Mouse (Mus musculus) hindbrain, embryonic 15.5 days (tissue): ENCODE data around the gene Mdc1. TPM values are rescaled to one million over a fixed set of nuclear protein-coding genes. Genes with fewer than 3 reads are reported as not detected.

Experiments used
- ATAC-seq: fragments of 200-750 bp; cut with Nextera tagmentation; 2 replicates; pipeline ENCODE4 v1.8.0; 2017; ENCODE audit warnings: low read depth, moderate number of reproducible peaks, moderate TSS enrichment; ENCODE audit not compliant: low FRiP score
- H3K27ac ChIP-seq: fragments of 300-500 bp; sonication (generic); replicated peaks from 2 replicates; pipeline ENCODE4 v1.5.1; 2015; ENCODE audit warnings: mild to moderate bottlenecking, inconsistent platforms
- H3K27me3 ChIP-seq: fragments of 300-500 bp; sonication (generic); 2 replicates; pipeline ENCODE4 v1.6.1; 2015; ENCODE audit warnings: control low read depth, inconsistent platforms
- H3K36me3 ChIP-seq: fragments of 300-500 bp; sonication (generic); 2 replicates; pipeline ENCODE4 v1.6.1; 2015; ENCODE audit warnings: control low read depth, inconsistent platforms
- H3K4me1 ChIP-seq: fragments of 300-500 bp; sonication (generic); replicated peaks from 2 replicates; pipeline ENCODE4 v1.6.1; 2015; ENCODE audit warnings: control low read depth, inconsistent platforms
- H3K4me2 ChIP-seq: fragments of 300-500 bp; sonication (generic); 2 replicates; pipeline ENCODE4 v1.6.1; 2015; ENCODE audit warnings: moderate library complexity, mild to moderate bottlenecking, inconsistent platforms
- H3K4me3 ChIP-seq: fragments of 300-500 bp; sonication (generic); 2 replicates; pipeline ENCODE4 v1.5.1; 2015; ENCODE audit warnings: mild to moderate bottlenecking, inconsistent platforms
- H3K9ac ChIP-seq: fragments of 300-500 bp; sonication (generic); 2 replicates; pipeline ENCODE4 v1.6.1; 2015; ENCODE audit warnings: inconsistent platforms
- H3K9me3 ChIP-seq: fragments of 300-500 bp; sonication (generic); 2 replicates; pipeline ENCODE4 v1.6.1; 2016; ENCODE audit warnings: control low read depth, inconsistent platforms
- WGBS: fragments of 180-500 bp; shearing (Covaris S2); methylation state at CpG from one replicate; pipeline ENCODE4 v1.1.7; 2015; 5-methylcytosine and 5-hydroxymethylcytosine counted together
- polyA plus RNA-seq: library from polyadenylated mRNA; unstranded; fragments of >200 nt; fragmentation: Nextera tagmentation; extraction: Ambion mirVana; gene quantifications from 2 replicates; pipeline ENCODE4 v1.2.1, GENCODE M21; 2015

Mdc1 gene
- polyA plus RNA-seq, result 10.0 and 10.5 TPM in 2 replicates

DNA sequence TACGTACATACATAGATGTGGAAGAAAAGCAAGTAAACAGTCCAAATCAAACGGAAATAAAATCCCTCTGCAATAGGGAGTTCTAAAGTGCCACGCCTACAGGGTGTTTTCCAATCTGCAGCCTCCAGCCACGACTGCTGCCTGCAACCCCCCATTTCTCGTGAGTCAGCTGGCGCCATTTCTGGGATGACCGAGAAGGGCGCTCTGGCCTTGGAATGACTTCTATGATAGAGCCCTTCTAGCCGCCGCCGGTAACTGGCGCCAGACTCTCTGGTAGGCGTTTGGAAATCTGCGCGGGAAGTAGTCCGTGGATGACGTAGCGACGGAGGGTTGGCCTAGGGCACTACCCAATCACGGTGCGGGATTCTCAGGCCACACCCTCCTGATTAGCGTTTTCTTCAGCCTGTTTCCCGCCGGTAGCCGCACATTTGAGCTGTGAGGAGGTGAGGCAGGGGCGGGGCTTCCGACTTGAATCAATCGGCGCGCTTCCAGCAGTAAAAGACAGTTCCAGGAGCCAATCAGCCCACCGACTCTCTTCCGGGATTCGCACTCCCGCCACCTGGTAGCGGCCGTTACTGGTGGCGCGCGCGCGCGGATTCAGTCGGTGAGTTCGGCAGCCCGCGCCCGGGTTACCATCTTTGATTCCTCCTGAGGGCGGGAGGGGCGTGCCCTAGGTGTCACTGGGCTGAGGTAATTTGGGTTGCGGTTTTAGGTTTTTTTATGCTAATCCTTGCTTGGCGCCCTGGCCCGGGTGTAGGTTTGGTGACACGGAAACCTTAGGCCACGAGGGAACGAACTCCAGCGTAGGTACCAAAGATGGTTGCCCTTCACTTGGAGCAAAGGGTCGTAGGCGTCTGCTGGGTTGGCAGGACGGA, at the start of gene Mdc1:
Mdc1 (plus strand) TSS at position 440 of the 875 bp plus-strand sequence.
- peak; percentile 95 for ATAC-seq
- under 1% methylated on average over 59 of the region's 59 CpGs for WGBS
- H3K27ac ChIP-seq, result peak within 1 kb of the TSS; percentile 81
- no peaks in the 10 kb centered on the region for H3K27me3 ChIP-seq
- H3K4me2 ChIP-seq, result peak within 1 kb of the TSS; percentile 63
- H3K4me3 ChIP-seq, result peak within 1 kb of the TSS; percentile 59
- peaks cover 14% of the 10 kb centered on the region for H3K36me3 ChIP-seq
- H3K9ac ChIP-seq, result peak within 1 kb of the TSS; percentile 43
- H3K4me1 ChIP-seq, result peaks cover 31% of the 10 kb centered on the region
- no peaks in the 10 kb centered on the region for H3K9me3 ChIP-seq

DNA sequence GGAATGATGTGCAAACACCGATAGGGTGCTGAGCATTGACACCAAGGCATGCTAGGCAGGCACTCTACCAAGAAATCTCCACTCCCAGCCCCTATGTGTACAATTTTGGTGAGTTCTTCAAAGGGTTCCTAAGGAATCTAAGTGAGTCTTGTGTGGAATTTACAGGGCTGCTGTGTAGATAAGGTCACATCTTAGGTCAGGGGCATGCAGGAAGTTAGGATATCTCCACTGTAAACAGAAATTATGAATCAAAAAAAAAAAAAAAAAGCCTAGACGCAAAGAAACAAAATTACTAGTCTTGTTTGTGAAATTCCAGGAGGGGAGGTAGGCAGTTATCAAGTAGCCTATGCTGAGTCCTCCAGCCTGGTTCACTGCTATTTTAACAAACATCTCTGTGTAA, 48.5 kb upstream of the Mdc1 start:
- Histone ChIP-seq H3K9me3 (no peaks in the 10 kb centered on the region), H3K9ac (no peak overlapping the region), H3K27ac (no peak overlapping the region), H3K4me2 (no peak overlapping the region), H3K4me3 (no peak overlapping the region), H3K27me3 (no peaks in the 10 kb centered on the region), H3K4me1 (no peaks in the 10 kb centered on the region), H3K36me3 (no peaks in the 10 kb centered on the region)
- no peak for ATAC-seq
- 90% methylated on average over 2 of the region's 2 CpGs for WGBS

DNA sequence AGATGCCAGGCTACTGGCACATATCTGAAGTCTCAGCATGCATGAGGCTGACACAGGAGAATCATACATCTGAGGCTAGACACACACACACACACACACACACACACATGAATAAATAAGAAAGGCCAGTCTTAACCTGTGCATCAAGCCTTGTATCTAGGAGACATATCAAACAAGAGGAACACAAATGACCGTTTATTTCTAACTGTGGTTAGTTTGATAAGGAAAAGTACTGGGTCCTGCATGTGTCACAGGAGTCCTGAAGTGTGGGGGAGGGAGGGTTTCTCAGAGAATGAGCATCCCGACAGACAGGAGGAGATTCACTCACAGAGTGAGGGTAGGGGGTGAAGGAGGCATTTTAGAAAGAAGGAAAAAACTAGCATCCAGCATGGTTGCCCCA, 46.2 kb upstream of the Mdc1 start:
- no peak overlapping the region for H3K4me3 ChIP-seq
- H3K36me3 ChIP-seq, result no peaks in the 10 kb centered on the region
- 47% methylated on average over 2 of the region's 2 CpGs for WGBS
- no peaks in the 10 kb centered on the region for H3K9me3 ChIP-seq
- no peak for ATAC-seq
- no peak overlapping the region for H3K4me2 ChIP-seq
- no peak overlapping the region for H3K9ac ChIP-seq
- no peak overlapping the region for H3K27ac ChIP-seq
- H3K27me3 ChIP-seq, result no peaks in the 10 kb centered on the region
- H3K4me1 ChIP-seq, result no peaks in the 10 kb centered on the region

DNA sequence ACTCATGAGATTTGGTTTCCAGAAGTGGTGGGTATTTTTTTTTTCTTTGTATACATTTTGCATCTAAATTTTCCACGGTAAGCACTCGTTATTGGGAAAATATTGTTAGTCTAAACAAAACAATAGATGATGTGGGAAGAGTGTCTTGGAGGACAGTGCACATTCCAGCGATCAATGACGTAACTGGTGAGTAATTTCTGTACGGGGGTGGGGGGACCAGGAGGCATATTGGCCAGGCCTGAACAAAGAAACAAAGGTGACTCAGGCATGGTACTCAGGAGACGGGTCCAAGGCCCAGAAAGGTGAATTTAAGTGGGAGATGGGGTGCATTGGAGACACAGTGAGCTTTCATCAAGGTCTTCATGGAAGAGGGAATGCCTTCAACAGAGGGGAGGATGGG, 45.7 kb upstream of the Mdc1 start:
- H3K36me3 ChIP-seq, result no peaks in the 10 kb centered on the region
- H3K27ac ChIP-seq, result no peak overlapping the region
- H3K4me1 ChIP-seq, result no peaks in the 10 kb centered on the region
- H3K9me3 ChIP-seq, result no peaks in the 10 kb centered on the region
- 82% methylated on average over 6 of the region's 6 CpGs for whole genome bisulfite sequencing
- no peak for ATAC-seq
- no peak overlapping the region for H3K4me3 ChIP-seq
- no peak overlapping the region for H3K9ac ChIP-seq
- H3K4me2 ChIP-seq, result no peak overlapping the region
- no peaks in the 10 kb centered on the region for H3K27me3 ChIP-seq

DNA sequence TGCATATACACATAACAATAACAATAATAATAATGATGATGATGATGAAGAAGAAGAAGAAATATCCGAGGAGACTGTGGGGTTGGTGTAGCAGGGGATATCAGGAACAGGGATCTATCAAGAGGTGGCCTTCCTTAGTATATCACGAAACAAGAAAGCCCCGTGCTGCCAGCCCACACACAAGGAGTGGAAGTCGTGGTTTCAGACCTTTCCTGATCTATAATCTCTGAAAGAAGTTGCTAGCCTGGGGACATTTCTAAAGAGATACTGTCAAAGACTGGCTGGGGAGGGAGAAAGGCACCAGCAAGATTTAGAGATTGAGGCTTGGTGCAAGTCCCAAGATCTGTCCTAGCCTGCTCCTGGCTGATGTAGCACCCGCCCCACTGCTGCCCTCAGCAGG, 44.5 kb upstream of the Mdc1 start:
- H3K27ac ChIP-seq, result no peak overlapping the region
- H3K36me3 ChIP-seq, result no peaks in the 10 kb centered on the region
- no peaks in the 10 kb centered on the region for H3K4me1 ChIP-seq
- no peak overlapping the region for H3K9ac ChIP-seq
- 78% methylated on average over 5 of the region's 5 CpGs for WGBS
- no peak overlapping the region for H3K4me2 ChIP-seq
- H3K27me3 ChIP-seq, result no peaks in the 10 kb centered on the region
- H3K9me3 ChIP-seq, result no peaks in the 10 kb centered on the region
- H3K4me3 ChIP-seq, result no peak overlapping the region
- no peak for ATAC-seq

DNA sequence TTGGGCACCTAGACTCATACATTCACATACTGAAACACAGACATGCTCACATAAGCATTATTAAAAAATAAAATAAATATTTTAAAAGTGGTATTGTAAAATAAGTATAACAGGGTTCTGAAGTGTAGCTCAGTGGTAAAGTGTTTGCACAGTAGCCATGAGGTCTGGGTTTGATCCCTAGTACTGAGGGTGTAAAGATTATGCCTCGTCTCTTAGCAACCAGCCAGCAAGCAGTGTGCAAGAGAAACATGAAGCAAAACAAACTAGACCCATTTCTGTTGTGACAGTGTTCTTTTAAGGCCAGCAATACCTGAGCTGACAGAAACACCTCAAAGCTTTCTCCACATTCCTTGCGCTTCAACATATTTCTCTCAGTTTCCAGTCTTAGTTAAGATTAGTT, 40.4 kb upstream of the Mdc1 start:
- Histone ChIP-seq H3K4me2 (no peak overlapping the region), H3K9ac (no peak overlapping the region), H3K27me3 (no peaks in the 10 kb centered on the region), H3K4me3 (no peak overlapping the region), H3K36me3 (no peaks in the 10 kb centered on the region), H3K27ac (no peak overlapping the region), H3K9me3 (no peaks in the 10 kb centered on the region), H3K4me1 (no peaks in the 10 kb centered on the region)
- ATAC-seq, result no peak
- WGBS, result 78% methylated on average over 2 of the region's 2 CpGs

DNA sequence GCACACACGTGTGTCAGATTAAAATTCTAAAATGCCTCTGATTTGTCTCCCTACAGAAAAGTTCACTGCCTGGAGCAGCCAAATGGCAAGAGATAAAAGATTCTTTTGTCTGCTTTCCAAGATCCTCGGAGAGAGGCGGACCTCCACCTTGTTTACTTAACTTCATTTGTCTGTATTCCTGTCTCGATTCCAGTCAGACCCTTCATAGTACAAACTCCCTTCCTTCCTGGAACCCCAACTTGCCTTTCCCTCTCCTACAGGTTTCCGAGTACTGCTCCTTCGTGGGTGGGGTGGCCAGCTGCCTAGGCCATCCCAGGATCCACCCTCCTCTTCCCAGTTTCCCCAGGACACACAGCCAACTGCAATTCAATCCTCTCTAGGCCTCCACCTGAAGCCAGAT, 38.3 kb upstream of the Mdc1 start:
- Histone ChIP-seq H3K4me3 (no peak overlapping the region), H3K9ac (no peak overlapping the region), H3K27me3 (no peaks in the 10 kb centered on the region), H3K4me2 (no peak overlapping the region), H3K4me1 (no peaks in the 10 kb centered on the region), H3K36me3 (no peaks in the 10 kb centered on the region), H3K9me3 (no peaks in the 10 kb centered on the region), H3K27ac (no peak overlapping the region)
- WGBS, result 57% methylated on average over 6 of the region's 6 CpGs
- ATAC-seq, result no peak

DNA sequence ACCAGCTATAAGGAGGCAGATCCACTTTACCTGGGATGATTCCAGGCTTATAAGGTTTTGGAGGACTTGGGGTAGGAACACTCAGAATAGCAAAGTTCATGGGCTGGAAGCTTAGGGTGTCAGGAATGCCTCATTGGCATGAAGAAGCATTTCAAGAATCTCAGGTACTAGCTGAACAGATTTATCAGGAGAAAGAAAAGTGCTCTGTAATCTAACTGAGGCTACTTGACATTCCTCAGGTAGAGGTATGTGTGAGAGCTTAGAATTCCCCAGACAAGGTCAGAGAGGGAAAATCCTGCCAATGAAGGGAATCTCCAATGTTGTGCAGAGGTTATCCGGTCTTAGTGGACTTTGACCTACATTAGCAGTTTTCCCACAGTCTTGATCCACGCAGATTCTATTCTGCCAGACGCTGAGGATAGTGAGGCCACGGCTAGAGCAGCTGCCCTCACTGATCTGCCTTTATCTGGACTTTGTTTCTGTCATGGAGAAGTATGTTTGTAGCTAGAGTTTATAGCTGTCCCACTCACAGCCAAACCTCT, 37.4 kb upstream of the Mdc1 start:
- no peak for ATAC-seq
- Histone ChIP-seq H3K4me3 (no peak overlapping the region), H3K36me3 (no peaks in the 10 kb centered on the region), H3K9ac (no peak overlapping the region), H3K4me1 (no peaks in the 10 kb centered on the region), H3K4me2 (no peak overlapping the region), H3K9me3 (no peaks in the 10 kb centered on the region), H3K27ac (no peak overlapping the region), H3K27me3 (no peaks in the 10 kb centered on the region)
- 96% methylated on average over 4 of the region's 4 CpGs for WGBS

DNA sequence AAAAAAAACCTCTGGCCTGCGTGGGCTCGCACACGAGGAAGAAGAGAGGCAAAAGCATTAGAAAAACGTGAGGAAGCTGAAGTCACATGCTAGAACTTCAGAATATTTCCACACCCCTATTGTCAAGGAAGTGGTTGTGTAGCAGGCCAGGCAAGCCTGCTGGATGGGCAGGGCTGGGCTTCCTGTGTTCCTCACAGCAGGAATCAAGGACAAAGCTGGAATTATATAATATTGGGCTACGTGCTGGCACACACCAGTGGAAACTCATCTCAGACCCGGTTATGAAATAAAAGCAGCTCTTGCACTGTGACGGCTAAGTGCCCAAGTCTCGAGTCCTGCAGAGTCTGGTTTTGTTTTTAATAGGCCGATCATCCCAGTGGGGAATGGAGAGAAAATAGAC, 33.2 kb upstream of the Mdc1 start:
- no peak overlapping the region for H3K9ac ChIP-seq
- no peaks in the 10 kb centered on the region for H3K9me3 ChIP-seq
- no peaks in the 10 kb centered on the region for H3K36me3 ChIP-seq
- H3K4me1 ChIP-seq, result peaks cover 3% of the 10 kb centered on the region; the same call in 1 of the 2 replicates
- 58% methylated on average over 9 of the region's 9 CpGs for WGBS
- no peaks in the 10 kb centered on the region for H3K27me3 ChIP-seq
- ATAC-seq, result no peak
- no peak overlapping the region for H3K4me3 ChIP-seq
- H3K4me2 ChIP-seq, result no peak overlapping the region
- 0 out of 2 replicates have a peak overlapping the region, but pooled peaks have one; percentile 13 for H3K27ac ChIP-seq

DNA sequence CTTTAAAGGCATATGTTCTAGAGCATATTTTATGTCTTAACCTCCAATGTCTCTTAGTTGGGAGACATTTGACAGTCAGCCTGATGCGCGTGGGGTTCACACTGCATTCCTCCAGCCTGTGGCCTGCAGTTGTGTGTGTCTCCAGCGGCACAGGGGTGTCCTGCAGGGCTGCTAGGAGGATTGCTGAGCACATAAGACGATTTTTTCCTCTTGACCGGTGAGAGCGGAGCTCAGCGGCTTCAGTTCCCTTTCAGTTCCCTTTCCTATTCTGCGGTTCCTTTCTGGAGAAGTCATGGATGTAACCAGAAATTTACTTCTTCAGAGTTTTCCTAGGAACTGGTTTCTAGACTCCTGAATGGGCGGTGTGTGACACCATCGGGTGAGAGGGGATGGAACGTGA, 31.9 kb upstream of the Mdc1 start:
- no peak overlapping the region for H3K4me2 ChIP-seq
- H3K27ac ChIP-seq, result no peak overlapping the region
- H3K9me3 ChIP-seq, result no peaks in the 10 kb centered on the region
- H3K27me3 ChIP-seq, result no peaks in the 10 kb centered on the region
- no peak for ATAC-seq
- no peaks in the 10 kb centered on the region for H3K36me3 ChIP-seq
- H3K9ac ChIP-seq, result no peak overlapping the region
- H3K4me1 ChIP-seq, result peaks cover 6% of the 10 kb centered on the region; the same call in 1 of the 2 replicates
- 86% methylated on average over 11 of the region's 11 CpGs for WGBS
- no peak overlapping the region for H3K4me3 ChIP-seq

DNA sequence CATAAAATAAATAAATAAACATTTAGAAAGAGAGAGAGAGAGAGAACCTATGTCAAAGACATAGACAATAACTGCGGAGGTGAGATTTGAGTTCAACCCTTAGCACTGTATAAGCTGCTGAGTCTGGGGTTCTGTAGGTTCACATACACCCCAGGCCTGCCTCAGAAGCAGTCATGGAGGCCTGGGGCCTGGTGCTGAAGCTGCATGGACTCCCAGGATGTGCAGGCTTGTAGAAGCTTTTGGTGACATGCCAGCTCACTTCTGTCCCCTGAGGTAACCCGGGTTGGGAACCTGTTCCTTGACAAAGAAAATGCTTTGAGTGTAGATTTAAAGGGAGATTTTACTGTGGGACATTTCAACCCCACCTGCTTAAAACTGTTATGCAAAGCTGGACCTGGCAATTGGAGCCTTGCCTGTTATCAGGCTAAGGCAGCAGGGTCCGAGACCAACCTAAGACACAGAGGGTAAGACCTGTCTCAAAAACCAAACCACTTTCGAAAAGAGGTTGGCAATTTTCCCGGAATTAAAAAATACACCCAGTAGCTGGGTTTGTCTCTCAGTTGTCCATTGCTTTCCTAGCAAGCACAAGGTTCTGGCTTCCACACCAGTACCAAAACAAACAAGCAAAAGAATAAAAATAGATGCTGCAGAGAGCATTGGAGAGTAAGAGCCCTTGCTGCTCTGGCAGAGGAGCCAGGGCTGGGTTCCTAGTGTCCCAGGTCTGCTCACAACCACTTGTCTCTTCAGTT, 30.2 kb upstream of the Mdc1 start:
- H3K27ac ChIP-seq, result no peak overlapping the region
- no peak overlapping the region for H3K9ac ChIP-seq
- WGBS, result 80% methylated on average over 5 of the region's 5 CpGs
- H3K9me3 ChIP-seq, result no peaks in the 10 kb centered on the region
- H3K4me1 ChIP-seq, result peaks cover 6% of the 10 kb centered on the region; the same call in 1 of the 2 replicates
- no peaks in the 10 kb centered on the region for H3K27me3 ChIP-seq
- H3K4me2 ChIP-seq, result no peak overlapping the region
- no peak overlapping the region for H3K4me3 ChIP-seq
- ATAC-seq, result no peak
- no peaks in the 10 kb centered on the region for H3K36me3 ChIP-seq

DNA sequence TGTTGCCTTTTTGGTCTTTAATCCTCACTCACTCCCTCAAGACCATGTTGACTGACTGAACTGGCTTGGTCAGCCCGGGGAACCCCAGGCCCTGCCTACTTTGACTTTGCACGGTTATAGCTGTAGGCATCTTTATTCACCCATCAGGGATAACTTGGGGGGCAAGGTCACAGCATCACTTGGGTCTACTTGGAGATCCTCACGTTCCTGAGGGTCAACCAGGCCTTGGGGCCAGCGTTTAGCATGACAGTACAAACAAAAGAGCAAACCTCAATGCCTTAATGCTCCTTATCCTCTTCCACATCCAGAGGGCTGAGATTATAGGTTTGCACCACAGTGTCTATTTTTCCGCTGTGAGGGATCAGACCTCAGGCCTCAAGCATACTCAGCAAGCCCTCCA, 29.0 kb upstream of the Mdc1 start:
- no peak overlapping the region for H3K27ac ChIP-seq
- H3K4me2 ChIP-seq, result no peak overlapping the region
- peaks cover 6% of the 10 kb centered on the region; the same call in 1 of the 2 replicates for H3K4me1 ChIP-seq
- H3K9me3 ChIP-seq, result no peaks in the 10 kb centered on the region
- H3K9ac ChIP-seq, result no peak overlapping the region
- 74% methylated on average over 5 of the region's 5 CpGs for WGBS
- H3K36me3 ChIP-seq, result no peaks in the 10 kb centered on the region
- H3K4me3 ChIP-seq, result no peak overlapping the region
- H3K27me3 ChIP-seq, result no peaks in the 10 kb centered on the region
- no peak for ATAC-seq
